Mouse (Mus musculus): ENCODE data around the gene Ddx23. TPM values are rescaled to one million over a fixed set of nuclear protein-coding genes. Genes with fewer than 3 reads are reported as not detected.
A peak's percentile ranks its signal among the peaks of the same experiment; 100 is the strongest.

The Ddx23 gene
- polyA plus RNA-seq, 1 experiment: 53.4 TPM

- no peak overlapping the region for H3K4me3 ChIP-seq (ENCODE audit: insufficient read depth, low read length)
- peaks cover 4% of the 10 kb centered on the region; the same call in 1 of the 2 replicates for H3K4me1 ChIP-seq (ENCODE audit: control insufficient read depth, insufficient read depth, low read length)
- H3K27ac ChIP-seq (ENCODE audit: insufficient read depth, low read length): no peak overlapping the region
- TF ChIP-seq POLR2A (IDR thresholded peaks at IDR 0.05; ENCODE audit: extremely low read depth, insufficient read depth, low read length) (no peak), CTCF (IDR thresholded peaks at IDR 0.05; ENCODE audit: extremely low read depth, insufficient read depth, low read length) (no peak)
These were observed 34.0 kb downstream of the Ddx23 start for GRCm38 (mm10) chr15:98628589-98629254.

- H3K4me1 ChIP-seq (ENCODE audit: control insufficient read depth, insufficient read depth, low read length): peaks cover 4% of the 10 kb centered on the region; the same call in 1 of the 2 replicates
- H3K27ac ChIP-seq (ENCODE audit: insufficient read depth, low read length): no peak overlapping the region
- TF ChIP-seq POLR2A (IDR thresholded peaks at IDR 0.05; ENCODE audit: extremely low read depth, insufficient read depth, low read length) (no peak), CTCF (IDR thresholded peaks at IDR 0.05; ENCODE audit: extremely low read depth, insufficient read depth, low read length) (no peak)
- no peak overlapping the region for H3K4me3 ChIP-seq (ENCODE audit: insufficient read depth, low read length)
These were observed 36.0 kb downstream of the Ddx23 start for GRCm38 (mm10) chr15:98626487-98627212.

GRCm38 (mm10) chr15:98626078-98626477 lies 36.6 kb downstream of the Ddx23 start:
- TF ChIP-seq POLR2A (IDR thresholded peaks at IDR 0.05; ENCODE audit: extremely low read depth, insufficient read depth, low read length): no peak
- Histone ChIP-seq H3K4me3 (ENCODE audit: insufficient read depth, low read length) (no peak overlapping the region), H3K4me1 (ENCODE audit: control insufficient read depth, insufficient read depth, low read length) (peaks cover 4% of the 10 kb centered on the region; the same call in 1 of the 2 replicates), H3K27ac (ENCODE audit: insufficient read depth, low read length) (no peak overlapping the region)

DNA sequence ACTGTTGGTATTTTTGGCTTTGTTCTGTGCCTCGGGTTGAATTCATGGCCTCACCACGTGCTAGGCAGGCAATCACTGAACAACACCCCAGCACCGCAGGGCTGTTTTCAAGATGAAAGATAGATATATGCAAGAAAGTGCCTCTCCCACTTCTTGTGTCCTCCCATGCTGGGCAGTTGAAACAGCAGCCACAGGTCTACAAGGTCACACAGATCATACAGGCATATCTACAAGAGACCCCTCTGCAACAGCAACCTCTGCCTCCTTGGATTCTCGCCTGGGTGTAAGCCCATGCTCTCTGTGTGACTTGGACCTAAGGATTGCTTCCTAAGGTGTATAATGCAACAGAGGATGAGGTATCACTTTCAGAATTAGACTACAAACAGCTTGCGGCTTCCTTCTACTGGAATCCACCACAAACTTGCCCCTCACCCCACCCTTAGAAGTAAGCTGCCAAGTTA lies 39.3 kb downstream of the Ddx23 start:
- H3K4me1 ChIP-seq (ENCODE audit: control insufficient read depth, insufficient read depth, low read length): no peaks in the 10 kb centered on the region
- TF ChIP-seq POLR2A (IDR thresholded peaks at IDR 0.05; ENCODE audit: extremely low read depth, insufficient read depth, low read length) (no peak), CTCF (IDR thresholded peaks at IDR 0.05; ENCODE audit: extremely low read depth, insufficient read depth, low read length) (no peak)
- no peak overlapping the region for H3K4me3 ChIP-seq (ENCODE audit: insufficient read depth, low read length)
- H3K27ac ChIP-seq (ENCODE audit: insufficient read depth, low read length): no peak overlapping the region

DNA sequence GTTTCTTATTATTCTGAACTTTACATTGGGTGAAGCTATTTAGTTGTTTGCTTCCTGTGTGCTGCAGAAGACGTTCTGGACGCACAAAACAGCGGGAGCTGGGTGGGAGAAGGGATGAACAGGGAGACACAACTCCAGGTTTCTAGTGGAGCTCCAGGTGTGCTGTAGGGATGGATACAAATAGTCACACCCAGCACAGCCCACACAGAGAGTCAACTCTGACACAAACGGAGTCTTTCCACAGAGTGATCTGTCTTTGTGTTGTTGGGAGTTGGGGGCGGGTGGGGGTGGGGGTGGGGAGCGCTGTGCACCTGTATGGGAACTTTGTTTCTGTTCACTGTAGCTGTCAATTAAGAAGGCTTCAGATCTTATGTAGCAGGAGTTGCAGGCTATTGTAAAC lies 40.0 kb downstream of the Ddx23 start:
- no peak for TF ChIP-seq POLR2A (IDR thresholded peaks at IDR 0.05; ENCODE audit: extremely low read depth, insufficient read depth, low read length)
- no peak for TF ChIP-seq CTCF (IDR thresholded peaks at IDR 0.05; ENCODE audit: extremely low read depth, insufficient read depth, low read length)

GRCm38 (mm10) chr15:98622199-98622598 lies 40.5 kb downstream of the Ddx23 start:
- TF ChIP-seq CTCF (IDR thresholded peaks at IDR 0.05; ENCODE audit: extremely low read depth, insufficient read depth, low read length) (no peak), POLR2A (IDR thresholded peaks at IDR 0.05; ENCODE audit: extremely low read depth, insufficient read depth, low read length) (no peak)
- no peak overlapping the region for H3K4me3 ChIP-seq (ENCODE audit: insufficient read depth, low read length)
- no peak overlapping the region for H3K27ac ChIP-seq (ENCODE audit: insufficient read depth, low read length)
- H3K4me1 ChIP-seq (ENCODE audit: control insufficient read depth, insufficient read depth, low read length): no peaks in the 10 kb centered on the region

More for the DNA sequence above, 40.0 kb downstream of the Ddx23 start:
- H3K27ac ChIP-seq (ENCODE audit: insufficient read depth, low read length): no peak overlapping the region
- no peak overlapping the region for H3K4me3 ChIP-seq (ENCODE audit: insufficient read depth, low read length)
- H3K4me1 ChIP-seq (ENCODE audit: control insufficient read depth, insufficient read depth, low read length): no peaks in the 10 kb centered on the region

DNA sequence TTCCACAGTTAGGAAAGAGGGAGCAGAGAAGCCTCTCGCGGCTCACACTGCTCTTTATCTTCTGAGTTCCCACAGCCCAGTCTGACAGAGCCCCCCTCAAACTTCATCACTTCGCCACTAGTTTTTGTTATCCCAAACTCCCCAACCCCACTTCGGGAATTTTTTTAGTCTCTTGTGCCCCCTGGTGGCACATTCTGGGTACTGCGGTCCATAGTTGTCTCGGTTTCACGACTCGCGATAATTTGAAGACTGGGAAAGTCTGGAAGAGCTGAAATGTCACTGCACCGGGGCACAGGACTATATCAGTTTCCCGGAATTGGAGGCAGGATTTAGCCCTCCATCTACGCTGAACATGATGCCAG lies 45.5 kb downstream of the Ddx23 start:
- H3K4me1 ChIP-seq (ENCODE audit: control insufficient read depth, insufficient read depth, low read length): no peaks in the 10 kb centered on the region
- TF ChIP-seq POLR2A (IDR thresholded peaks at IDR 0.05; ENCODE audit: extremely low read depth, insufficient read depth, low read length) (no peak), CTCF (IDR thresholded peaks at IDR 0.05; ENCODE audit: extremely low read depth, insufficient read depth, low read length) (peak; percentile 74)
- no peak overlapping the region for H3K4me3 ChIP-seq (ENCODE audit: insufficient read depth, low read length)
- no peak overlapping the region for H3K27ac ChIP-seq (ENCODE audit: insufficient read depth, low read length)

- no peaks in the 10 kb centered on the region for H3K4me1 ChIP-seq (ENCODE audit: control insufficient read depth, insufficient read depth, low read length)
- H3K27ac ChIP-seq (ENCODE audit: insufficient read depth, low read length): no peak overlapping the region
- no peak overlapping the region for H3K4me3 ChIP-seq (ENCODE audit: insufficient read depth, low read length)
- no peak for TF ChIP-seq CTCF (IDR thresholded peaks at IDR 0.05; ENCODE audit: extremely low read depth, insufficient read depth, low read length)
- no peak for TF ChIP-seq POLR2A (IDR thresholded peaks at IDR 0.05; ENCODE audit: extremely low read depth, insufficient read depth, low read length)
These were observed 46.1 kb downstream of the Ddx23 start for GRCm38 (mm10) chr15:98616362-98617175.

DNA sequence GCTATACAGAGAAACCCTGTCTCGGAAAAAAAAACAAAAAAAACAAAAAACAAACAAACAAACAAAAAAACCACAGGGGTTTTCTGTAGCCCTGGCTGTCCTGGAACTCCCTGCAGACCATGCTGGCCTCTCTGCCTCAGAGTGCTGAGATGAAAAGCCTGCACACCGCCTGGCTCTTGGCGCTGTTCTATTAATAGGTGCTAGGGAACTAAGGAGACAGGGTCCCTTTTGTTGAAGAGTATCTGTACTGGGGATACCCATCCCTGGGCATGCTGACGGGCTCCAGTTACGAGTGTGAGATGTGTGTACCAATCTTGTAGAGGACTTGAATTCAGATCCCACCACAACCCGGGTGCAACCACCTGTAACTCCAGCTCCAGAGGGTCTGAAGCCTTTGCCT lies 46.9 kb downstream of the Ddx23 start:
- H3K27ac ChIP-seq (ENCODE audit: insufficient read depth, low read length): no peak overlapping the region
- H3K4me3 ChIP-seq (ENCODE audit: insufficient read depth, low read length): no peak overlapping the region
- no peaks in the 10 kb centered on the region for H3K4me1 ChIP-seq (ENCODE audit: control insufficient read depth, insufficient read depth, low read length)
- no peak for TF ChIP-seq POLR2A (IDR thresholded peaks at IDR 0.05; ENCODE audit: extremely low read depth, insufficient read depth, low read length)
